Mouse (Mus musculus): ENCODE data around the gene Cacna2d2. TPM values are rescaled to one million over a fixed set of nuclear protein-coding genes. Genes with fewer than 3 reads are reported as not detected.
A peak's percentile ranks its signal among the peaks of the same experiment; 100 is the strongest.

Cacna2d2 gene
- total and polyA plus RNA-seq, 3 experiments, result 0.67 TPM; not detected in 2

- DNase-seq (ENCODE audit: low read depth, low spot score), result peak; percentile 16
- TF ChIP-seq ZMIZ1 (IDR thresholded peaks at IDR 0.05; ENCODE audit: low read depth, low read length) (no peak), E2F4 (IDR thresholded peaks at IDR 0.05; ENCODE audit: borderline replicate concordance, low read depth, low read length) (no peak), MEF2A (IDR thresholded peaks at IDR 0.05; ENCODE audit: extremely low read depth, insufficient replicate concordance, low read depth, low read length, poor library complexity, severe bottlenecking) (no peak), ETS1 (IDR thresholded peaks at IDR 0.05; ENCODE audit: low read depth, low read length) (no peak), JUND (IDR thresholded peaks at IDR 0.05; ENCODE audit: low read depth, low read length) (no peak)
- Histone ChIP-seq H3K4me3 (ENCODE audit: control insufficient read depth in 1 of 2, insufficient read depth in 1 of 2, low read depth in 2 of 2, low read length in 2 of 2) (no peak overlapping the region), H3K9ac (ENCODE audit: control insufficient read depth, low read depth, low read length, poor library complexity, severe bottlenecking) (no peak overlapping the region), H3K27ac (ENCODE audit: control insufficient read depth, low read depth, low read length) (no peak overlapping the region), H3K36me3 (ENCODE audit: control insufficient read depth in 1 of 2, insufficient read depth in 2 of 2, low read length in 2 of 2) (peaks cover 0 to 4% of the 10 kb centered on the region in 2 experiments; a peak in 1 of 4 replicates), H3K9me3 (replicated peaks; ENCODE audit: insufficient read depth, low read length) (no peaks in the 10 kb centered on the region), H3K79me2 (ENCODE audit: control insufficient read depth, insufficient read depth, low read length, poor library complexity) (no peaks in the 10 kb centered on the region), H3K27me3 (ENCODE audit: control insufficient read depth in 1 of 2, insufficient read depth in 2 of 2, low read length in 2 of 2) (no peaks in the 10 kb centered on the region; a peak in 1 of 4 replicates), H3K4me1 (ENCODE audit: control insufficient read depth in 1 of 2, insufficient read depth in 2 of 2, low read length in 2 of 2) (peaks cover 0 to 6% of the 10 kb centered on the region in 2 experiments; a peak in 2 of 4 replicates)
Measured at GRCm38 (mm10) chr9:107490625-107491024, 91.2 kb downstream of the Cacna2d2 start.

GRCm38 (mm10) chr9:107493511-107493910 lies 94.1 kb downstream of the Cacna2d2 start:
- Histone ChIP-seq H3K79me2 (ENCODE audit: control insufficient read depth, insufficient read depth, low read length, poor library complexity) (no peaks in the 10 kb centered on the region), H3K27ac (ENCODE audit: control insufficient read depth, low read depth, low read length) (no peak overlapping the region), H3K9me3 (replicated peaks; ENCODE audit: insufficient read depth, low read length) (no peaks in the 10 kb centered on the region), H3K4me1 (ENCODE audit: control insufficient read depth in 1 of 2, insufficient read depth in 2 of 2, low read length in 2 of 2) (peaks cover 0 to 6% of the 10 kb centered on the region in 2 experiments; a peak in 2 of 4 replicates), H3K36me3 (ENCODE audit: control insufficient read depth in 1 of 2, insufficient read depth in 2 of 2, low read length in 2 of 2) (peaks cover 0 to 4% of the 10 kb centered on the region in 2 experiments; a peak in 1 of 4 replicates), H3K4me3 (ENCODE audit: control insufficient read depth in 1 of 2, insufficient read depth in 1 of 2, low read depth in 2 of 2, low read length in 2 of 2) (no peak overlapping the region), H3K9ac (ENCODE audit: control insufficient read depth, low read depth, low read length, poor library complexity, severe bottlenecking) (no peak overlapping the region), H3K27me3 (ENCODE audit: control insufficient read depth in 1 of 2, insufficient read depth in 2 of 2, low read length in 2 of 2) (peaks cover 0 to 2% of the 10 kb centered on the region in 2 experiments; a peak in 2 of 4 replicates)
- DNase-seq (ENCODE audit: low read depth, low spot score), result no peak
- TF ChIP-seq ZNF384 (IDR thresholded peaks at IDR 0.05; ENCODE audit: low read depth, low read length) (no peak), TCF12 (IDR thresholded peaks at IDR 0.05; ENCODE audit: low read depth, low read length) (no peak), POLR2A (IDR thresholded peaks at IDR 0.05; ENCODE audit: control insufficient read depth in 1 of 2, insufficient read depth in 1 of 2, low read depth in 1 of 2, low read length in 2 of 2, poor library complexity in 1 of 2) (no peak), RAD21 (IDR thresholded peaks at IDR 0.05; ENCODE audit: low read depth, low read length) (no peak), SIN3A (IDR thresholded peaks at IDR 0.05; ENCODE audit: low read length) (no peak), ELF1 (IDR thresholded peaks at IDR 0.05; ENCODE audit: low read depth, low read length) (no peak), BHLHE40 (IDR thresholded peaks at IDR 0.05; ENCODE audit: borderline replicate concordance, low read depth, low read length) (no peak), ZC3H11A (IDR thresholded peaks at IDR 0.05; ENCODE audit: low read depth, low read length) (no peak), E2F4 (IDR thresholded peaks at IDR 0.05; ENCODE audit: borderline replicate concordance, low read depth, low read length) (no peak), SMC3 (IDR thresholded peaks at IDR 0.05; ENCODE audit: low read depth, low read length) (no peak), GATA1 (IDR thresholded peaks at IDR 0.05; ENCODE audit: low read depth, low read length) (no peak), USF2 (IDR thresholded peaks at IDR 0.05; ENCODE audit: borderline replicate concordance in 1 of 2, insufficient read depth in 1 of 2, low read depth in 1 of 2, low read length in 2 of 2) (no peak), NELFE (IDR thresholded peaks at IDR 0.05; ENCODE audit: low read depth, low read length) (no peak)
